Mouse (Mus musculus) kidney, adult 18-20 months (tissue): ENCODE results near the gene Slc7a5.

ENCODE experiments used
- DNase-seq: peaks from one replicate; pipeline ENCODE4 v3.0.0; 2021

Gene Slc7a5

DNA sequence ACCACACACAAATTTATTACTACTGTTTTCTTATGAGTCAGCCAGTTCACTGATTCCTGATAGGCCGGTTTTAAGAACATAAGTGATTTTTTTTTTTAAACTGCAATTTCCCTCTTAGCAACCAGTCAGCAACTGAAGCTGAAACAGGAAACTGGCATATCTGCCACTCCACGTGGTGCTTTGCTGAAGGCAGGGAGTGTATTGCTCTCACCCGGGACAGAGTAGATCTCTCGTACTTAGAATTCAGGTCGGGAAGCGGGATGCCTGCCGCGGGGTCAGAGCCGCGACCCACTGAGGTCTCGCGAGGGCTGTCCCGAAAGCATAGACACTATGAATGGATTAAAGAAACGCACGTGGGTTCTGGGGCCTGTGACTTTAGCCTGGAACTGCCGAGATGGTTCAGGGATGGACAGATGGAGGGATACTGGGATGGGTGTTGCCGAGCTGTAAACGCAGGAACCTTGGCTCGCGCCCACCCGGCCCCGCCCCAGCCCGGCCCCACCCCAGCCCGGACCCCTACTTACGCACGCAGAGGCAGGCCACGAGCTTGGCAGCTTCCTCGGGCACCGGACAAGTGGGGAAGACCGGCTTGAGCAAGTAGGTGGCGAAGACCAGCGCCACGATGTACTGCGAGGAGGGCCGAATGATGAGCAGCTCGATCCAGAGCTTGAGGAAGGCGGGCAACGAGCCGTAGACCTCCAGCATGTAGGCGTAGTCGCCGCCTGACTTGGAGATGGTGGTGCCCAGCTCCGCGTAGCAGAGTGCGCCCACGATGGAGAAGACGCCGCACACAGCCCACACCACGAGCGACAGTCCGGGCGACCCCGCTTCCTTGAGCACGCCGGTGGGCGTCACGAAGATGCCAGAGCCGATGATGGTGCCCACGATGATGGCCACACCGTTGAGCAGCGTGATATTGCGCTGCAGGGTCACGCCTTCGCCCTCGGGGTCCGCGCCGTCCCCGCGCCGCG, 667 bp downstream of the Slc7a5 start:
- DNase-seq: no peak

DNA sequence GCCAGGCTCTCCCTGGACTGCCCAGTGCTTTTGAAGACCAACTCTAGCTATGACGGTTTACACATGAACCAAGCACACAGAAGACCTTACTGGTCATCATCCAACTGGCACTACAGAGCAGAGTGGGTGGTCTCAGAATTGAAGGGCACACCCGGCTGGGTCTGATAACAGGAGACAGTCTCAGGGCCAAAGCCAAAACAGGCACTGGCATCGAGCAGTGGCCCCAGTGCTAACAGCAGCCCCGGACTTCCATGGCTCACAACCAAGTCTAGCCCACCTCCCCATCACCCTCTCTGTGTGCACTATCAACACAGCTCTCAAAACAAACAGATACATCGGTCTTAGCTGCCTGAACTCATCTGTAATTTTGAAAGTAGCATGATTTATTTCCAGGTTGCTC, 1.6 kb downstream of the Slc7a5 start:
- no peak for DNase-seq

GRCm38 (mm10) chr8:121905420-121905819, 2.1 kb downstream of the Slc7a5 start:
- DNase-seq: no peak

- DNase-seq: no peak
Measured at GRCm38 (mm10) chr8:121904999-121905398, 2.5 kb downstream of the Slc7a5 start.

DNA sequence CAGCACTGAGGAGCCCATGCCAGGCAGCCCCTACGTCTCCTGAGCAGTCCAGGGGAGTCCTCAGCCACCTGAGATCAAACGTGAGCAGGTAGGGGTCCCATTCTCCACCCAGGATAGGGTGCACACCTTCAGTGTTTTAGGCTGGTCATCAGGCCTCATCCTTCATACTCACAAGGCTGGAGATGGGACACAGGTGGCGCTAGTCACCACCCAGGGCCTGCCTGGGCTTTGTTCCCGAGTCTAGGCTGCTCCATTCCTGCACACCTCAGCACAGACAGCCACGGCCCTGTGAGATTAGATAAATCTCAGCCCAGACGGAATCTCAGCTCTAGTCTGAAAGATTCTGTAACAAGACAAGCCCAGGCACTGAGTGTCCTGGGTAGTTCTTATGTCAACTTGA, 3.5 kb downstream of the Slc7a5 start:
- no peak for DNase-seq

DNA sequence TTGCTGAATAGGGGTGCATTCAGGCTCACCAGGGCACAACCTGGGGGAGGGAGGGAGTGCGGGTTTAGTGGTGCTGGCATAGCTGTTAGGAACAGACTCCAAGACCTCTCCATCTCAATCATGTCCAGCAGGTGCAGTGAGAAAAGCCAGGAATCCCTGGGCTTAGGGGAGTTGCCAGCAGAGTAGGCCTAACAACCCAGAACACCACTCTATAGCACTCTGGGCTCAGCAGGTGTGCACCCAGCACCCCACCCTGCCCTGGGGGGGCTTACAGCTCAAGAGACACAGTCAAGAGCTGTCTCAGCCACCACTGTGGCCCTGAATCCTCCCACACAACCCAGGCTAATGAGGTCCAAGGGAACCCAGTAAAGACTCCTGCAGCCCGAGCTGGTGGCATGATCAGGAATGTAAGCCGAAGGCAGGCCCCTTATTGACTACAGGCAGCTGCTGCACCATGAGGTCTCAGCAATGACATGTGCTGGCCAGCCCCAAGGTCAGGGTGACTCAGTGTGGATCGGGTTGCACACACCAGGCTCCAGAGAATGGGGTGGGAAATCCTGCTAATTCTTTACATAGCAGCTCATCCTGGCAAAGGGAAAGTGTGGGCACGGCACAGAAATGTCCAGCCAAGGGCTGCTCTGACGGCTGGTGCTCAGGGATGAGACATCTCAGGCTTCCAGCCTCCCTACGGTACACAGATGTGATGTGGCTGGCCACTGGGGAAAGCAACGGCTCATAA, 5.8 kb downstream of the Slc7a5 start:
- DNase-seq: no peak

- DNase-seq: no peak
Measured at GRCm38 (mm10) chr8:121899180-121900044, 8.1 kb downstream of the Slc7a5 start.

- DNase-seq: peak; percentile 50
Measured at GRCm38 (mm10) chr8:121898401-121898931, 9.0 kb downstream of the Slc7a5 start.

DNA sequence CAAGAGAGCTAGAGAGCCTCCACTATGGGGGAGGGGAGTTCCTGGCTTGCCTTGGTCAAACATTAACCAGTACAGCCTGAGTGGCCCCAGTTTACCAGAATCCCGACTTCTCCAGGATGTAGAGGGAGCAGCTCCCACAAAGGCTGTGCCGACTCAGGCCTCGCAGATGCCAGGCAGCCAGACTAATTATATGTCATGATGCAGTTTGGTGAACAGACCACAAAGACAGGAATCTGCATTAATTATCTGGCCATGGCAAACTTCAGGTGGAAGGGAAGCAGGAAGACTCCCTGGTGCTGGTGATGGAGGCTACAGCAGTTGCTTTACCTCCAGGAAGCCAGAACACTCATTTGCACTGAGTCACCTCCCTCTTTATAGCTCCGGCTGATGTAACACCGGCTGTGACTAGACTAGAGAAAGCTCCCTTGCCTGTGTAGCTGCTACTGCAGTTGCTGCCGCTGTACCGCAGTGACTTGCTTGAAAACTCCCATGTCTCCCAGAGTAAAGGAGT, 9.6 kb downstream of the Slc7a5 start:
- DNase-seq: peak; percentile 67

GRCm38 (mm10) chr8:121897205-121897604, 10.3 kb downstream of the Slc7a5 start:
- no peak for DNase-seq

GRCm38 (mm10) chr8:121896476-121897145, 10.9 kb downstream of the Slc7a5 start:
- DNase-seq: peak; percentile 53

GRCm38 (mm10) chr8:121895910-121896309, 11.6 kb downstream of the Slc7a5 start:
- DNase-seq: peak; percentile 33

- no peak for DNase-seq
Measured at GRCm38 (mm10) chr8:121892875-121893274, 14.6 kb downstream of the Slc7a5 start.

- DNase-seq: no peak
Measured at GRCm38 (mm10) chr8:121889810-121890785, 17.4 kb downstream of the Slc7a5 start.

DNA sequence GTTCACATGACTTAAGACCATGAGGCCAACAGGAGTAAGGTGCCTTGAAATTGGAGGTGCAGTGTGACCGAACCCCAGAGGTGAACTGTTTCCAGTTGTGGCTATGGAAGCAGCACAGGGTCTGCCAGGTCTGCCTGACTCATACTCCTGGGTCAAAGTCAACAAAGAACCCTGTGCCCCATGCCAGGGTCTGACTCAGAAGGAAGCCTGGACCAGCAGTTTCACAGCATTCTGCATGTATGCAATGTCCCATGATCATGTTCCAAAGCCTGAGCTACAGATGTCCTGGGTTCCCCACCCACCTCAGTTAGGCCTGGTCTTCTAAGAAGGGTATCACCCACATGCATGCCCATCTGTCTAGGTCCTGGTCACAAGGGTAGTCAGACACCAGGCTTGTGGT, 18.2 kb downstream of the Slc7a5 start:
- DNase-seq: no peak

DNA sequence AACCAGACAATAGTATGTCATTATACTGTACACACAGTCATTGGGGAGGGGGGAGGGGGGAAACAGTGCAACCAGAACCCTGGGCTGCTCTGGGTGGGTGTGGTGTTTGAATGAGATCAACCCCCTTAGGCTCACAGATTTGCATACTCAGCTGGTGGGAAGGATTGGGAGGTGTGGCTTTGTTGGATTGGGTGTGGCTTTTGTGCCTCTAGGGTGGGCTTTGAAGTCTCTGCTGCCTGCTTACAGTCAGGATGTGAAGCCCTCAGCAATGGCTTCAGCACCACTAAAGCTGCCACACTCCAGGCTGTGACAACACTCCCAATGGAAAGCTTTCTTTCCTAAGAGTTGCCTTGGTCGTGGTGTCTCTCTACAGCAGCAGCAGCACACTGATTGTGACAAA, 19.9 kb downstream of the Slc7a5 start:
- no peak for DNase-seq

DNA sequence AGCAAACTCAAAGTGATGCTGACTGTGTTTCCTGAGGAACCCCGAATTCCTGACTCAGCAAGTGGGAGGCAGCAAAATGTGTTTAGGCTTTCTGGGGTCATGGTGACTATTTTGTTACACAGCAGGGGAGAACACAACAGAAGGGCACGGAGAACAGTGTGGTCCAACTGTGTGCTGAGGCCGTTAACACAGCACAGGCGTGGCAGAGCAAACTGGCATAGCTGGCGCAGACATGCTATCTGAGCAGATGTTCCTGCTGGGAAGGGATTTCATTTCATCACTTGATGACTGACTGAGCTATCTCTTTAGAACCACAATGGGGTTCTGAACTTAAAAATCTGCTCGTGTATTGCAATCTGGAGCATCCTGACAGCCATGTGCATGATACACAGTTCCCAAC, 22.1 kb downstream of the Slc7a5 start:
- no peak for DNase-seq

- no peak for DNase-seq
Measured at GRCm38 (mm10) chr8:121885001-121885400, 22.5 kb downstream of the Slc7a5 start.

- no peak for DNase-seq
Measured at GRCm38 (mm10) chr8:121884181-121884580, 23.3 kb downstream of the Slc7a5 start.

DNA sequence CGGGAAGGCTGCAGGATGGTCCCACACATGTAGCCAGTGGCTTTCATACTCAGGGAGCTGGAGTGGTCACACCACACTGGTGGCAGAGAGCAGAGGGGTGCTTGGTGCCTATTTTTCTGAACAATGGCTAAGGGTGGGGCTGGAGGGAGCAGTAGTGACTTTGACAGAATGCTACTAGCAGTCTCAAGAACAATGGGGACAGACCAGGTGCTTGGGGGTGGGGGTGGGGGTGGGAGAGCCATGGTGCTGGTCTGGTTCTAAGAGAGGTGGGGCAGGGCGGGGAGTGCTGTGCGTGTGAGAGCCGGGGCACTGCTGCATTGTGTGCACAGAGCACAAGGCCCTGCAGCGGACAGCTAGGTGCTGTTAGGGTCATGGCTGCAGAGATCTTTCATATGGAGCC, 25.6 kb downstream of the Slc7a5 start:
- no peak for DNase-seq

- no peak for DNase-seq
Measured at GRCm38 (mm10) chr8:121880818-121881217, 26.7 kb downstream of the Slc7a5 start.
